Mouse (Mus musculus) erythroblast, embryonic 14.5 days (primary cell): ENCODE results near the gene Fyb.

Experiments
- GATA1 ChIP-seq: IDR thresholded peaks from 2 replicates; pipeline ENCODE4 v1.6.1; 2012; ENCODE audit warnings: low read length, inconsistent platforms, mixed read lengths
- TAL1 ChIP-seq: IDR thresholded peaks from 3 replicates; pipeline ENCODE4 v1.6.1; 2012; ENCODE audit warnings: low read length, inconsistent platforms, mixed read lengths

GRCm38 (mm10) chr15:6590846-6591451 is 68.3 kb downstream of the Fyb start:
- TF ChIP-seq GATA1 (no peak), TAL1 (no peak)
